Comparison of ENCODE assay signal across 8 mouse cellular contexts in the genomic region with DNA sequence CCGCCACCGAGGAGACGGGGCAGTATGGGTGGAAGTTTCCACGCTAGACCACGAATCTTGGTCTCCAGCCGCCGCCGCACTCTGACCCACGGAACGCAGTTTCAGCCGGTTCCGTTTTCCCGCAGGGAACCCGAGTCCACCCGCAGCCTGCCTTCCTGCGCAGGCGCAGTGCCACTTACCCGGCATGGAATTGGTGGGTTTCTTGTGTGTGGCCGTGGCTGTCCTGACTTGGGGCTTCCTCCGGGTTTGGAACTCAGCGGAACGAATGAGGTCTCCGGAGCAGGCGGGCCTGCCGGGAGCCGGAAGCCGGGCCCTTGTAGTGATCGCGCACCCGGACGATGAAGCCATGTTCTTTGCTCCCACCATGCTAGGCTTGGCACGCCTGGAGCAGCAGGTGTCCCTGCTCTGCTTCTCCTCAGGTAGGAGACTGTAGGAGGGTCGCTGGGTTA. TPM values are rescaled to one million over a fixed set of nuclear protein-coding genes. Genes with fewer than 3 reads are reported as not detected.
A peak's percentile ranks its signal among the peaks of the same experiment; 100 is the strongest.
DNase-seq lines count a peak whose midpoint lies in the region; ATAC-seq and TF ChIP-seq lines count a peak whose summit lies in the region.

A gene (plus strand): TSS at position 185 of the 449 bp plus-strand sequence.
A gene (minus strand): TSS at position 266 of the 449 bp plus-strand sequence.

- peaks cover 3 to 27% of the 10 kb centered on the region in 2 experiments for H3K36me3 ChIP-seq in MEL (ENCODE audit: control insufficient read depth in 1 of 2, insufficient read depth in 2 of 2, low read length in 2 of 2)
- H3K36me3 ChIP-seq in forebrain, postnatal 0 days (ENCODE audit: insufficient read depth), result no peaks in the 10 kb centered on the region
- H3K36me3 ChIP-seq in lung, embryonic 14.5 days (ENCODE audit: insufficient read depth), result no peaks in the 10 kb centered on the region

- H3K27me3 ChIP-seq in MEL (ENCODE audit: control insufficient read depth in 1 of 2, insufficient read depth in 2 of 2, low read length in 2 of 2), result no peaks in the 10 kb centered on the region
- no peaks in the 10 kb centered on the region for H3K27me3 ChIP-seq in forebrain, postnatal 0 days (ENCODE audit: insufficient read depth, low read length)
- no peaks in the 10 kb centered on the region for H3K27me3 ChIP-seq in lung, embryonic 14.5 days (ENCODE audit: insufficient read depth, low read length)

- peak within 1 kb of the TSS; percentile 98 for H3K9ac ChIP-seq in MEL (ENCODE audit: control insufficient read depth, low read depth, low read length, poor library complexity, severe bottlenecking)
- peak within 1 kb of the TSS; percentile 96 for H3K9ac ChIP-seq in forebrain, postnatal 0 days
- peak within 1 kb of the TSS; percentile 98 for H3K9ac ChIP-seq in lung, embryonic 14.5 days

- TF ChIP-seq POLR2A in MEL (IDR thresholded peaks at IDR 0.05; ENCODE audit: control insufficient read depth in 1 of 2, insufficient read depth in 1 of 2, low read depth in 1 of 2, low read length in 2 of 2, poor library complexity in 1 of 2), result peak; percentile 78 to 84; a peak in 3 of 4 replicates

- peaks cover 51% of the 10 kb centered on the region for H3K79me2 ChIP-seq in MEL (ENCODE audit: control insufficient read depth, insufficient read depth, low read length, poor library complexity)

- H3K27ac ChIP-seq in MEL (ENCODE audit: control insufficient read depth, low read depth, low read length), result peak within 1 kb of the TSS; percentile 97
- H3K27ac ChIP-seq in forebrain, postnatal 0 days (ENCODE audit: low read depth, low read length), result peak within 1 kb of the TSS; percentile 95
- peak within 1 kb of the TSS; percentile 98 for H3K27ac ChIP-seq in lung, embryonic 14.5 days (ENCODE audit: low read depth)

- H3K9me3 ChIP-seq in MEL (replicated peaks; ENCODE audit: insufficient read depth, low read length), result no peaks in the 10 kb centered on the region
- no peaks in the 10 kb centered on the region for H3K9me3 ChIP-seq in forebrain, postnatal 0 days (ENCODE audit: low read length)
- no peaks in the 10 kb centered on the region for H3K9me3 ChIP-seq in lung, embryonic 14.5 days (ENCODE audit: low read depth, low read length)

- peak; percentile 67 for ATAC-seq in forebrain, postnatal 0 days
- ATAC-seq in lung, embryonic 14.5 days (ENCODE audit: insufficient read depth), result peak; percentile 68
- peak; percentile 38 for ATAC-seq in neutrophil, adult 5-6 weeks (ENCODE audit: extremely low read depth, insufficient number of reproducible peaks, low FRiP score, poor library complexity, severe bottlenecking)

- DNase-seq in MEL (ENCODE audit: low read depth, low spot score), result peak; percentile 95
- peak; percentile 82 to 88 for DNase-seq in cerebellum, adult 18-20 months
- DNase-seq in forebrain, postnatal 0 days, result peak; percentile 90
- peak; percentile 87 for DNase-seq in heart, postnatal 4 days
- DNase-seq in layer of hippocampus, adult 8-10 months (ENCODE audit: low spot score in 2 of 2), result peak; percentile 78 to 87
- peak; percentile 90 for DNase-seq in lung, embryonic 14.5 days
- peak; percentile 93 for DNase-seq in testis, postnatal 14 days (ENCODE audit: low spot score)

- peak within 1 kb of the TSS; percentile 89 to 90 for H3K4me3 ChIP-seq in MEL (ENCODE audit: control insufficient read depth in 1 of 2, insufficient read depth in 1 of 2, low read depth in 2 of 2, low read length in 2 of 2)
- peak within 1 kb of the TSS; percentile 99 for H3K4me3 ChIP-seq in forebrain, postnatal 0 days (ENCODE audit: low read depth, low read length)
- peak within 1 kb of the TSS; percentile 92 for H3K4me3 ChIP-seq in lung, embryonic 14.5 days (ENCODE audit: low read depth, low read length)

- TF ChIP-seq CTCF in MEL (IDR thresholded peaks at IDR 0.05 in 2 of 3, conservative IDR thresholded peaks at IDR 0.05 in 1 of 3; ENCODE audit: control insufficient read depth in 1 of 3, insufficient read depth in 1 of 3, low read depth in 2 of 3, low read length in 3 of 3, poor library complexity in 1 of 3, severe bottlenecking in 1 of 3), result no peak
- TF ChIP-seq CTCF in forebrain, postnatal 0 days (IDR thresholded peaks at IDR 0.05; ENCODE audit: low read depth), result no peak
- no peak for TF ChIP-seq CTCF in lung, embryonic 14.5 days (IDR thresholded peaks at IDR 0.05; ENCODE audit: low read depth)

- WGBS in forebrain, postnatal 0 days, result under 1% methylated on average over 33 of the region's 33 CpGs
- WGBS in lung, embryonic 14.5 days, result 0% methylated on average over 33 of the region's 33 CpGs

- H3K4me1 ChIP-seq in MEL (ENCODE audit: control insufficient read depth in 1 of 2, insufficient read depth in 2 of 2, low read length in 2 of 2), result peaks cover 17 to 19% of the 10 kb centered on the region in 2 experiments
- H3K4me1 ChIP-seq in forebrain, postnatal 0 days (ENCODE audit: insufficient read depth), result peaks cover 12% of the 10 kb centered on the region
- no peaks in the 10 kb centered on the region for H3K4me1 ChIP-seq in lung, embryonic 14.5 days (ENCODE audit: insufficient read depth)

- peak within 1 kb of the TSS; percentile 78 for H3K4me2 ChIP-seq in forebrain, postnatal 0 days (ENCODE audit: low read depth)
- peak within 1 kb of the TSS; percentile 86 for H3K4me2 ChIP-seq in lung, embryonic 14.5 days

- no peak for TF ChIP-seq RAD21 in MEL (IDR thresholded peaks at IDR 0.05; ENCODE audit: low read depth, low read length)

- peak; percentile 4 to 34; a peak in 1 of 4 replicates for TF ChIP-seq EP300 in MEL (IDR thresholded peaks at IDR 0.05; ENCODE audit: low read depth in 1 of 2, low read length in 2 of 2)

TF ChIP-seq in MEL, 35 proteins besides CTCF, POLR2A, EP300 and RAD21 (continues in another document):
- no peak; the same call in 1 of the 2 replicates for TF ChIP-seq ZMIZ1 (IDR thresholded peaks at IDR 0.05; ENCODE audit: low read depth, low read length)
- no peak for TF ChIP-seq USF2 (IDR thresholded peaks at IDR 0.05; ENCODE audit: borderline replicate concordance in 1 of 2, insufficient read depth in 1 of 2, low read depth in 1 of 2, low read length in 2 of 2)
- TF ChIP-seq MYB (IDR thresholded peaks at IDR 0.05; ENCODE audit: low read depth, low read length), result no peak
- TF ChIP-seq MYC (IDR thresholded peaks at IDR 0.05; ENCODE audit: low read depth, low read length), result peak; percentile 78; the same call in 1 of the 2 replicates
- TF ChIP-seq ELF1 (IDR thresholded peaks at IDR 0.05; ENCODE audit: low read depth, low read length), result no peak; the same call in 1 of the 2 replicates
- TF ChIP-seq ZNF384 (IDR thresholded peaks at IDR 0.05; ENCODE audit: low read depth, low read length), result no peak
- no peak for TF ChIP-seq BHLHE40 (IDR thresholded peaks at IDR 0.05; ENCODE audit: borderline replicate concordance, low read depth, low read length)
- peak; percentile 6 for TF ChIP-seq RCOR1 (IDR thresholded peaks at IDR 0.05; ENCODE audit: low read depth, low read length)
- peak; percentile 33 for TF ChIP-seq ETS1 (IDR thresholded peaks at IDR 0.05; ENCODE audit: low read depth, low read length)
- 0 out of 2 replicates have a peak, but pooled peaks have one; percentile 23 for TF ChIP-seq USF1 (IDR thresholded peaks at IDR 0.05; ENCODE audit: low read depth, low read length)
- TF ChIP-seq MXI1 (IDR thresholded peaks at IDR 0.05; ENCODE audit: low read depth, low read length), result peak; percentile 87
- TF ChIP-seq E2F4 (IDR thresholded peaks at IDR 0.05; ENCODE audit: borderline replicate concordance, low read depth, low read length), result peak; percentile 24; the same call in 1 of the 2 replicates
- TF ChIP-seq SIN3A (IDR thresholded peaks at IDR 0.05; ENCODE audit: low read length), result peak; percentile 58; the same call in 1 of the 2 replicates
- peak; percentile 96; the same call in 1 of the 2 replicates for TF ChIP-seq CHD1 (IDR thresholded peaks at IDR 0.05; ENCODE audit: low read depth, low read length)
- TF ChIP-seq ZKSCAN1 (IDR thresholded peaks at IDR 0.05; ENCODE audit: low read depth, low read length), result no peak
- peak; percentile 99 for TF ChIP-seq UBTF (IDR thresholded peaks at IDR 0.05; ENCODE audit: borderline replicate concordance, insufficient read depth, low read depth, low read length)
- TF ChIP-seq GABPA (IDR thresholded peaks at IDR 0.05; ENCODE audit: low read depth, low read length), result no peak
- TF ChIP-seq MAZ (IDR thresholded peaks at IDR 0.05; ENCODE audit: low read depth, low read length), result peak; percentile 19; the same call in 1 of the 2 replicates
- no peak for TF ChIP-seq MAFK (IDR thresholded peaks at IDR 0.05; ENCODE audit: borderline replicate concordance, low read depth, low read length)
- no peak for TF ChIP-seq SMC3 (IDR thresholded peaks at IDR 0.05; ENCODE audit: low read depth, low read length)
- TF ChIP-seq TAL1 (IDR thresholded peaks at IDR 0.05; ENCODE audit: low read length), result no peak
- TF ChIP-seq KAT2A (conservative IDR thresholded peaks at IDR 0.05; ENCODE audit: low read depth, low read length), result peak; percentile 29; the same call in 1 of the 2 replicates
- TF ChIP-seq HCFC1 (IDR thresholded peaks at IDR 0.05; ENCODE audit: low read depth, low read length), result peak; percentile 83
- TF ChIP-seq POLR2AphosphoS2 (IDR thresholded peaks at IDR 0.05; ENCODE audit: low read length), result peak; percentile 93
- peak; percentile 75 for TF ChIP-seq MAX (IDR thresholded peaks at IDR 0.05; ENCODE audit: low read length)

RNA-seq across cellular contexts. Expression of the first gene that starts in this region (rescaled TPM):
- total RNA-seq in MEL (2012; rRNA removed), result 1.6 and 2.0 TPM in 2 replicates
- polyA plus RNA-seq in MEL (2012; ENCODE audit: insufficient read depth in 1 of 2, insufficient read length in 2 of 2, low read depth in 1 of 2, low replicate concordance in 2 of 2, missing spikeins in 1 of 2), result 1 to 10 TPM in 1 of 2 experiments, not detected in 1; 4.1 TPM
- 4.6 and 4.8 TPM in 2 replicates for total RNA-seq in forebrain, postnatal 0 days (2014; rRNA removed)
- polyA plus RNA-seq in forebrain, postnatal 0 days (2015; fragmentation: Nextera tagmentation; extraction: Ambion mirVana), result 4.6 and 5.9 TPM in 2 replicates
- total RNA-seq in heart, postnatal 4 days (2021), result 1 to 10 TPM; 3.9 to 4.5 TPM
- 1 to 10 TPM; 5.8 to 8.3 (median 6.9) TPM for total RNA-seq in layer of hippocampus, adult 8-10 months (2022)
- polyA plus RNA-seq in lung, embryonic 14.5 days (2014; fragmentation: Nextera tagmentation; extraction: Ambion mirVana), result 9.6 and 11.5 TPM in 2 replicates
- total RNA-seq in neutrophil, adult 5-6 weeks (2017), result 9.9 and 13.9 TPM in 2 replicates

RNA-seq across cellular contexts. Expression of the second gene that starts in this region (rescaled TPM):
- total RNA-seq in MEL (2012; rRNA removed), result 71.8 and 90.7 TPM in 2 replicates
- 100 to 1,000 TPM; 188 to 250 TPM for polyA plus RNA-seq in MEL (2012; ENCODE audit: insufficient read depth in 1 of 2, insufficient read length in 2 of 2, low read depth in 1 of 2, low replicate concordance in 2 of 2, missing spikeins in 1 of 2)
- total RNA-seq in forebrain, postnatal 0 days (2014; rRNA removed), result 117 and 122 TPM in 2 replicates
- polyA plus RNA-seq in forebrain, postnatal 0 days (2015; fragmentation: Nextera tagmentation; extraction: Ambion mirVana), result 108 and 153 TPM in 2 replicates
- total RNA-seq in heart, postnatal 4 days (2021), result 100 to 1,000 TPM; 137 to 151 TPM
- total RNA-seq in layer of hippocampus, adult 8-10 months (2022), result 100 to 1,000 TPM; 269 to 325 (median 294) TPM
- 177 TPM in 2 replicates for polyA plus RNA-seq in lung, embryonic 14.5 days (2014; fragmentation: Nextera tagmentation; extraction: Ambion mirVana)
- 448 and 551 TPM in 2 replicates for total RNA-seq in neutrophil, adult 5-6 weeks (2017)

Comparison
In these comparisons a context has a peak if more than half of its experiments do, and no peak if none do; other contexts are left out.
1. Peak in every context shown above with its lines: DNase-seq, ATAC-seq, H3K4me3 ChIP-seq and H3K27ac ChIP-seq.